ENCODE assay signal across 8 mouse cellular contexts in the genomic region with DNA sequence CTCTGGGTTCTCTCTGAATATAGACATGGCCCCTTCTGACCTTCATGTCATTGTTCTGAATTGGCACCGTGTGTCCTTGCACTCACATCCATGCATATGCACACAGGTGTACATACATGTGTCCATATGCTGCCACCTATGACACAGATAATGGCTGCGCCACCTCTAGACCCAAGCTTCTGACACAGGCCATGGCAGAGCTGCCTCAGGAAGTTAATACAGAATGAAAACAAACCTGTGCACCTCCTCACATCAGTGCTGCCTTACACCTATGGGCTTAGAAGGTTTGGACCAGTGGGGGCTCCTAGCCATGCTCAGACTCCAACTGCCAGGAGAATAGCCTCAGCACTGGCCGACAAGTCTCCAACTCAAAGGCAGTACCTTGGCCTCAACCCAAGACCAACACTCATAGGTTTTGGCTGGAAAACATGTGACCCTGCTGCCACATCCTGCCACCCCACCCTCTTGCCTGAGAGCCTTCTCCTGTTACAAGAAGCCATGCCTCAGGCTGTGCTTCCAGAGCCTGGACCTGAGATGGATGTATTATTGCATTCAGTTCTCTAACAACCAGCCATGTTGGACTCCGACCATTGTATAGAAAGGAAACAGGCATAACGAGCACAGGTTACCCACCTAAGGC. TPM values are rescaled to one million over a fixed set of nuclear protein-coding genes. Genes with fewer than 3 reads are reported as not detected.
DNase-seq lines count a peak whose midpoint lies in the region; ATAC-seq lines count a peak whose summit lies in the region.
"Had no signal": no experiment of that assay in that cellular context is flagged by ENCODE, and none has a peak within 500 bp of the region (broad histone marks: within the 10 kb centered on the region; RNA-seq: fewer than 3 reads in every experiment).

No protein-coding gene starts in this region.

- no peak overlapping the region for H3K4me3 ChIP-seq in lung, embryonic 15.5 days
- H3K4me3 ChIP-seq in hindbrain, embryonic 16.5 days (ENCODE audit: low read length): no peak overlapping the region

- ATAC-seq in lung, embryonic 15.5 days (ENCODE audit: borderline replicate concordance, extremely low read depth, low FRiP score, low TSS enrichment): peak; percentile 44; the same call in 1 of the 2 replicates
- ATAC-seq in hindbrain, embryonic 16.5 days: no peak

- H3K27me3 ChIP-seq in lung, embryonic 15.5 days: no peaks in the 10 kb centered on the region
- H3K27me3 ChIP-seq in hindbrain, embryonic 16.5 days (replicated peaks; ENCODE audit: control insufficient read depth, insufficient read depth, low read length): no peaks in the 10 kb centered on the region

- no peak overlapping the region for H3K27ac ChIP-seq in lung, embryonic 15.5 days
- H3K27ac ChIP-seq in hindbrain, embryonic 16.5 days (ENCODE audit: low read depth, low read length): no peak overlapping the region

- H3K9ac ChIP-seq in lung, embryonic 15.5 days: no peak overlapping the region
- no peak overlapping the region for H3K9ac ChIP-seq in hindbrain, embryonic 16.5 days (ENCODE audit: low read depth, low read length)

- DNase-seq in thymus, postnatal 0 days (ENCODE audit: low spot score): peak; percentile 43
- no peak for DNase-seq in thymus, postnatal 4 days
- DNase-seq in fibroblast of lung, adult 2 months (ENCODE audit: low read depth): peak; percentile 89
- DNase-seq in yolk sac, embryonic 10.5 days (ENCODE audit: low spot score): no peak
- no peak for DNase-seq in frontal cortex, postnatal 36 days (ENCODE audit: low spot score in 2 of 2)
- DNase-seq: kidney, postnatal 10 days had no signal

- no peaks in the 10 kb centered on the region for H3K36me3 ChIP-seq in lung, embryonic 15.5 days
- no peaks in the 10 kb centered on the region for H3K36me3 ChIP-seq in hindbrain, embryonic 16.5 days (ENCODE audit: control insufficient read depth, insufficient read depth, low read length)

- H3K4me2 ChIP-seq in lung, embryonic 15.5 days: no peak overlapping the region
- H3K4me2 ChIP-seq in hindbrain, embryonic 16.5 days (ENCODE audit: low read length): no peak overlapping the region

- H3K9me3 ChIP-seq in lung, embryonic 15.5 days: no peaks in the 10 kb centered on the region
- no peaks in the 10 kb centered on the region for H3K9me3 ChIP-seq in hindbrain, embryonic 16.5 days (ENCODE audit: control insufficient read depth, low read length)

- 75% methylated on average over 5 of the region's 5 CpGs for WGBS in lung, embryonic 15.5 days
- 88% methylated on average over 5 of the region's 5 CpGs for WGBS in hindbrain, embryonic 16.5 days

- H3K4me1 ChIP-seq in lung, embryonic 15.5 days: peaks cover 9% of the 10 kb centered on the region; the same call in 1 of the 2 replicates
- no peaks in the 10 kb centered on the region for H3K4me1 ChIP-seq in hindbrain, embryonic 16.5 days (ENCODE audit: control insufficient read depth, insufficient read depth, low read depth, low read length)

RNA-seq across cellular contexts. Expression of a gene that starts 17.0 kb away (rescaled TPM):
- polyA plus RNA-seq in thymus, postnatal 0 days (2015; fragmentation: Nextera tagmentation; extraction: Ambion mirVana): 12.5 and 12.9 TPM in 2 replicates
- 4.5 and 5.2 TPM in 2 replicates for polyA plus RNA-seq in lung, embryonic 15.5 days (2015; fragmentation: Nextera tagmentation; extraction: Ambion mirVana)
- polyA plus RNA-seq in hindbrain, embryonic 16.5 days (2015; fragmentation: Nextera tagmentation; extraction: Ambion mirVana): 3.9 and 4.3 TPM in 2 replicates

RNA-seq across cellular contexts. Expression of a gene that starts 34.8 kb away (rescaled TPM):
- polyA plus RNA-seq in thymus, postnatal 0 days (2015; fragmentation: Nextera tagmentation; extraction: Ambion mirVana): 13.0 and 13.1 TPM in 2 replicates
- polyA plus RNA-seq in lung, embryonic 15.5 days (2015; fragmentation: Nextera tagmentation; extraction: Ambion mirVana): 6.1 and 6.7 TPM in 2 replicates
- polyA plus RNA-seq in hindbrain, embryonic 16.5 days (2015; fragmentation: Nextera tagmentation; extraction: Ambion mirVana): 11.4 and 11.9 TPM in 2 replicates

Comparison
In these comparisons a context has a peak if more than half of its experiments do, and no peak if none do; other contexts are left out.
1. DNase-seq: peak in thymus, postnatal 0 days (single experiment) and fibroblast of lung, adult 2 months (single experiment); none in thymus, postnatal 4 days (single experiment), yolk sac, embryonic 10.5 days (single experiment) and frontal cortex, postnatal 36 days (0 of 2).